Mouse (Mus musculus) cerebellum, postnatal 36 days (tissue): ENCODE results near the gene Sprr2b.
"Not testable (repeated sequence)": the region's sequence is repeated elsewhere in the genome, so short reads cannot be mapped to it uniquely, and the experiment has no call there.

Experiments
- DNase-seq, 2 experiments: peaks; one replicate each; pipeline ENCODE4 v3.0.0; 2021 to 2022; ENCODE audit warnings: mixed read lengths in 2 of 2

The Sprr2b gene

DNA sequence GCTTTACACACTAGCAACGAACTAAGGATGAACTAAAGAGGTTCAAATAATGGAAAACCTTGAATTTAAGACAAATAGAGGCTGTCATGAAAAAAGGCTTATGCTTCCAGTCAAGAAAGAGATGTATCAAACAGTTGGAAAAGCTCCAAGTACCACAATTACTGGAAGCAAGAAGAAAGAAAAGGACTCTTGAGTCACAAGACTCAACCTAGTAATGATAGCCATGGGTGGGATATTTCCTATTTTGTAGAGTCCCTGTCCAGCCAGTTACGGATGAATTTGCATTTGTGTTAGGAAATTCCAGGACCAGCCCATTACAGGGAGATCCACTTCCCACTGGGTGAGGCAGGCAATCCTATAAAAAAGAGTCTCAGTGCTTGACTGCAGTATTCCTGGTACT lies at the start of gene Sprr2b:
Gene Sprr2b, plus strand, starts transcription at position 301 of the 400 bp plus-strand sequence.
- no peak for DNase-seq

DNA sequence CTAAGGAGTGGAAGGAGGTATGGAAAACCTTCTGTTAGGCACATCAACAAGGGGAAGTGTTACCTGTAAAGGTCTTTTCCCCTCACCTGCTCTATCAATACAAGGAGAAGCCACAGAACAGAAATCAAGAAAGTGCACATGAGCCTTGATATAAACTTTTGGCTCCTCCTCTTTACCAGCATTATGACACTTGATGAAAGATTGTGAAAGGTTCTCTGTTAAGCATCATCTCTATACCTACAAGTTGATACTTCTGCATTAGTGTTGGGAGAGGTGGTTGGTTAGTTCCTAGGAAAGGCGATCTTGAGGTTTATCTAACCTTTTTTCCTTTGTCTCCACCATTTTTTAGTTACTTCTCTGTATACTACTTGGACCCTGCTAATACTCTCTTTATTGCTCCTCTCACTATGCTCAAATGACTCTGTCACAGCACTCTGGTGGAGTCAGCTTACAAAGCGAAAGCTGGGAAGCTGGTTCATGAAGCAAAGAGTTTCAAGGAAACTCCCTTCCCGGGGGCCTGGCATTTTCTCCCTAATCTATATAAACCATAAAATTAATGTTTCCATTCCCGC lies 44.9 kb upstream of the Sprr2b start:
- DNase-seq: not testable (repeated sequence)

DNA sequence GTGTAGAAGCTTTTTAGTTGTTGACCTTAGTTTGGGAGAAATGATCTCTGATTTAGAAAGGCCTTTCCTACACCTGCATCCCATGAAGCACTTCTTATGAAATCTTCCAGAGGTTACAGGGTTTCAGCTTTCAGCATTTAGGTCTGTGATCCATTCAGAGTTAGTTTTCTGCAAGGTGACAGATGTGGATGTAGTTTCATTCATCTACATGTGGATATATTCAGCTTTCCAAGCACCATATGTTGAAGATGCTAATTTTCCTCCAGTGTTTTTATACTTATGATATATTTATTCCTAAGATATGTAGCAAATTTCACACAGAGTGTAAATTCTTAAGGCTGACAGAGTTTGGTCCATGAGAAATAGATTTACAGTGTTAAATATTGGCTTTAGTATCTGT lies 42.9 kb upstream of the Sprr2b start:
- DNase-seq: not testable (repeated sequence)

GRCm38 (mm10) chr3:92274018-92274417 lies 42.4 kb upstream of the Sprr2b start:
- DNase-seq: not testable (repeated sequence)

GRCm38 (mm10) chr3:92279663-92280062 lies 36.8 kb upstream of the Sprr2b start:
- DNase-seq: not testable (repeated sequence)

DNA sequence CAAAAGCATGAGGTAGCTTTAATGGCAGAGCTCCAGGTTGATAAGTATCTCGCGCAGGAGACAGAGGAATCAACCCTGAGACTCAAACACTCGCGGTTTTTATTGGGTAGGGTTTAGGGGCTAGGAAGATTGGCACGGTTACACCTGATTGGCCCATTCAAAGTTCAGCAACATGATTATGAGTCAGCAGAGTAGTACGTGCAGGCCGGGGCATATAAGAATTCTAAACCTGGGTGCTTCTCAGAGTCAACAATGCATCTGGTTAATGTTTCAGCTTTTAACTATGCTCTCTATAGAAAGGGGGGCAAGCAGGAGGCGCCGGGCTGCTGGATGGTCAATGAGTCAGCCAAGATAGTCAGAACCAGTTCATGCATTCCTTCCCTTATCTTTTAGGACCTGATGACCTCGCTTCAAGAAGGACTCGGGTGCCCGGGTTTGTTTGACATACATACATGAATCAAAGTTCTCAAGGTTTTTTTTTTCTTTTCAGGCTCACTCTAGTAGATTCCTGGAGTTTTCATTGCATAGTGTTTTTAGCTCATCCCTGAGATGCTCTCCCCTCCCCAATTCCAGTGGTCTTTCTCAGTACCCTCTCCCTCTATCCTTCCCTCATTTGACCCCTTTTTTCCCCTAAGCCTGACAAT lies 35.3 kb upstream of the Sprr2b start:
- not testable (repeated sequence) for DNase-seq

DNA sequence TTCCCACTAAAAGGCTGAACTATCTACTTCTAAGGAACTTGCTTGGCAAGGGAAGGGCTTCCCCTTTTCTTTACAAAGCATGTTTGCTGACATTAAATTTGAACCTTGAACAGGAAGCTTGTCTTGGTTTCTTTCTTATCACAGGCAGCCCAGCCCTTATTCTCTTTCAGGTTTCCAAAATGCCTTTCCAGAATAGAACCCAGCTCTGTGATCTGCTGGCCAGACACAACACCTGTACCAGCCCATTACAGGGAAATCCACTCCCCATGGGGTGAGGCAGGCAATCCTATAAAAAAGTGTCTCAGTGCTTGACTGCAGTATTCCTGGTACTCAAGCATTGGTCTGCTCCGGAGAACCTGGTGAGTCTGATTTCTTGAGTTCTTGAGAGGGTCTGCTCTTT lies 31.3 kb upstream of the Sprr2b start, which contains the start of gene Sprr2a3:
Gene Sprr2a3, plus strand, starts transcription at position 317 of the 400 bp plus-strand sequence.
- DNase-seq: not testable (repeated sequence)

GRCm38 (mm10) chr3:92288489-92288888 lies 27.9 kb upstream of the Sprr2b start:
- not testable (repeated sequence) for DNase-seq

DNA sequence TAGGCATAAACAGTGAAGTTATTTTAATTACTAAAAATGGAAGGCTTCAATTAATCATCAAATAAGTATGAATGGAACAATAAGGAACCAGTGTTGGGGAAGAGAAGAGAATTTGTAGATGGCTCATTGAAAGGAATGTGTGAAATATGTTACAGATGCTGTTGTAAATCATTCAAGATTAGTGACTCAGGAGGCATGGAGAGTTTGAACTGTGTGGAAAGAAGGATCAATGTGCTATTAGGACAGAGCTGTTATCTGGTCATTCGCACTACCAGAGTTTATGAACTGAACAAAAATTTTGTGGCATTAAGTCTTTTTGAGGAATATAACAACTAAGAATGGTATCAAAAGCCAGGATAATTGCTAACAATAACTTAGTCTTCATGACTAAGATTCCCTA lies 9.0 kb upstream of the Sprr2b start:
- DNase-seq: no peak

DNA sequence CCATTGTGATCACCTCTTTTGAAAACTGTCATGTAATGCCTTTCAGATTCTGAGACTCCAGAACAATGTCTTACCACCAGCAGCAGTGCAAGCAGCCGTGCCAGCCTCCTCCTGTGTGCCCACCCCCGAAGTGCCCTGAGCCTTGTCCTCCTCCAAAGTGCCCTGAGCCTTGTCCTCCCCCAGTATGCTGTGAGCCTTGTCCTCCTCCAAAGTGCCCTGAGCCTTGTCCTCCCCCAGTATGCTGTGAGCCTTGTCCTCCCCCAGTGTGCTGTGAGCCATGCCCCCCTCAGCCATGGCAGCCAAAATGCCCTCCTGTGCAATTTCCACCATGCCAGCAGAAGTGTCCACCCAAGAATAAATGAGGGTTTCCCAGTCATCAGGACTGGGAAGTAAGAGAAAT lies 964 bp downstream of the Sprr2b start:
- DNase-seq: no peak

- DNase-seq: no peak
These were observed 19.9 kb downstream of the Sprr2b start for GRCm38 (mm10) chr3:92336278-92336677.

GRCm38 (mm10) chr3:92338840-92339239 lies 22.4 kb downstream of the Sprr2b start, which contains the start of gene Sprr2d:
Gene Sprr2d (plus strand): TSS chr3:92339140.
- DNase-seq: no peak

- DNase-seq: no peak
These were observed 35.4 kb downstream of the Sprr2b start, which contains the start of gene Sprr2e for GRCm38 (mm10) chr3:92351843-92352242. Gene Sprr2e (plus strand): TSS chr3:92352143.

- no peak for DNase-seq
These were observed 45.2 kb downstream of the Sprr2b start for GRCm38 (mm10) chr3:92361619-92362018.

DNA sequence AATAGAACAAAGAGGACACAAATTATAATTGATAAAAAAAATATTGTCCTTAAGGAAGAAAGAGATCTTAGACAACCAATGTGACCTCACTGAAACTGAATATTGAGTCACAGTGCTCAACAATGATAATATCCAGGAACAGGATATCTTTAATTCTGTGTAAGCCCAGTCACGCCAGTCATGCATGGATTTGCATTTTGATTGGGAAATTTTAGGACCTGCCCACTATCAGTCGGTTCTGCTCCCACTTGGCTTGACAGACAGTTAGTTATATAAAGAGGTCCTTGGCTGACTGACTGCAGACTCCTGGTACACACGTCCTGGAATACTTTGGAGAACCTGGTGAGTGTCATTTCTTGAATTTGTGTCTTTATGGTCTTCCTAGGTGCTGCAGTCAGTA lies 48.5 kb downstream of the Sprr2b start, which contains the start of gene Sprr2f:
Gene Sprr2f, plus strand, starts transcription at position 301 of the 400 bp plus-strand sequence.
- no peak for DNase-seq
